Mouse (Mus musculus) erythroblast, embryonic 14.5 days (primary cell): Measurements from ENCODE around the gene Gpr157.

Experiments used
- GATA1 ChIP-seq: IDR thresholded peaks from 2 replicates; pipeline ENCODE4 v1.6.1; 2012; ENCODE audit warnings: low read length, inconsistent platforms, mixed read lengths
- TAL1 ChIP-seq: IDR thresholded peaks from 3 replicates; pipeline ENCODE4 v1.6.1; 2012; ENCODE audit warnings: low read length, inconsistent platforms, mixed read lengths

DNA sequence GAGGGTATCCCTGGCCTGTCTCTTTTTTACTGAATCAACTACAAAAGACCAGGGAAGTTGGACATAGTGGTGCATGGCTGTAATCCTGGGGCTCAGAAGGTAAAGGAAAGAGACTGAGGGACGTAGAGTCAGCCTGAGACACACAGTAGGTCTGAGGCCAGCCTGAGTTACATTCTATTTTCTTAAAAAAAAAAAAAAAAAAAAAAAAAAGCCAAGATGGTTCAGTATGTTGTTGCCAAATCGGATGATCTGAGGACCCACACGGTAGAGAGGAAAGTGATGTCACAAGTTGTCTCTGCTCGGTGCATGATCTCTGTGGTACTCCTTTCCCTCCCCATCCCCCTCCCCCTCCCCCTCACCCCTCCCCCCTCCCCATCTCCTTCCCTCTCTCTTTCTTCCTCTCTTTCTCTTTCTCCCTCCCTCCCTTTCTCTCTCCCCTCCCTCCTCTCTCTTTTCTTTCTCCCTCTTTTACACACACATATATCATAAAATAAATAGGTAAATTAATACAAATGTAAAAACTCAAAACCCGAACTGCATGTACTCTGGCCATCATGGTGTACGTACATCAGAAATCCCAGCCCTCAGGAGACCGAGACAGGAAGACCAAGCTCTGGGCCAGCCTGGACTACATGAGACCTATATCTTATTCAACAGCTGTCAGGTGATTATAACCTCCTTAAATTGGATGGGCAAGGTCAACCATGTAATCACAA lies 50.4 kb downstream of the Gpr157 start:
- no peak for TF ChIP-seq GATA1
- TF ChIP-seq TAL1: no peak
